Comparison of ENCODE assay signal across 8 mouse cellular contexts in the genomic region with DNA sequence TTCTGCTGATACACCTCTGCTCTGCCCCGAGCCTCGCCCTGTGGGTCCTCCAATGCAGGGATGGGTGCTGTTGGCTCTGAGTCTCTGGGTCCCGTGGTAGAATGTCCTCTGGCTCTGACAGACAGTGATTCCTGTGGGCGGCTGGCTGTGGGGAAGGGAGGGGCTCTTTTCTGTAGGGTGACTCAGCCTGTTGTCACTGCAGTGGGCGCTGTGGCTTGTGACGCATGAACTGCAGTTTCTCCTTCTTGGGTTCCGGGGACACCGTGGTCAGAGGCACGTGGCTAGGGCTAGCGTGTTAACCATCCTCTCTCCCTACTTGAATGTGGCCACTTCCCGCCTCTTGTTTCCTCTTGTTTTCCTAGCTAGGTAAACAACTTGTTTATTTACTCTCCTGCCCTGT. TPM values are rescaled to one million over a fixed set of nuclear protein-coding genes. Genes with fewer than 3 reads are reported as not detected.
A peak's percentile ranks its signal among the peaks of the same experiment; 100 is the strongest.
DNase-seq lines count a peak whose midpoint lies in the region; ATAC-seq lines count a peak whose summit lies in the region.

No protein-coding gene starts in this region.

- H3K9ac ChIP-seq in heart, embryonic 11.5 days (ENCODE audit: low read depth, low read length) = no peak overlapping the region
- H3K9ac ChIP-seq in limb, embryonic 15.5 days = no peak overlapping the region

- WGBS in heart, embryonic 11.5 days (ENCODE audit: insufficient replicate concordance) = 79% methylated on average over 11 of the region's 11 CpGs
- 77% methylated on average over 11 of the region's 11 CpGs for WGBS in limb, embryonic 15.5 days

- peaks cover 18% of the 10 kb centered on the region for H3K4me1 ChIP-seq in heart, embryonic 11.5 days (ENCODE audit: control insufficient read depth, insufficient read depth, low read length)
- peaks cover 23% of the 10 kb centered on the region for H3K4me1 ChIP-seq in limb, embryonic 15.5 days

- H3K36me3 ChIP-seq in heart, embryonic 11.5 days (ENCODE audit: control insufficient read depth, insufficient read depth, low read length) = peaks cover 29% of the 10 kb centered on the region
- peaks cover 74% of the 10 kb centered on the region for H3K36me3 ChIP-seq in limb, embryonic 15.5 days

- ATAC-seq in heart, embryonic 11.5 days (replicated peaks; ENCODE audit: insufficient number of reproducible peaks, low FRiP score, low TSS enrichment) = no peak
- no peak for ATAC-seq in limb, embryonic 15.5 days (ENCODE audit: insufficient number of reproducible peaks, low FRiP score, low TSS enrichment, low read depth)

- no peak overlapping the region for H3K4me2 ChIP-seq in heart, embryonic 11.5 days
- H3K4me2 ChIP-seq in limb, embryonic 15.5 days = no peak overlapping the region

- H3K4me3 ChIP-seq in heart, embryonic 11.5 days (ENCODE audit: low read depth, low read length) = no peak overlapping the region
- no peak overlapping the region for H3K4me3 ChIP-seq in limb, embryonic 15.5 days

- peak; percentile 98 for DNase-seq in heart, adult 11 months
- DNase-seq in NIH3T3 (ENCODE audit: low read depth) = peak; percentile 82
- peak; percentile 56 to 81 for DNase-seq in heart, adult 18-20 months
- DNase-seq in skeletal muscle tissue, adult 2 months (ENCODE audit: low read depth, low spot score) = peak; percentile 55
- DNase-seq in ovary, postnatal 10 days (ENCODE audit: low spot score) = no peak
- DNase-seq in thymus, postnatal 25 days = no peak

- H3K9me3 ChIP-seq in heart, embryonic 11.5 days (replicated peaks; ENCODE audit: control insufficient read depth, low read length) = no peaks in the 10 kb centered on the region
- no peaks in the 10 kb centered on the region for H3K9me3 ChIP-seq in limb, embryonic 15.5 days

- H3K27ac ChIP-seq in heart, embryonic 11.5 days (ENCODE audit: low read depth, low read length) = no peak overlapping the region
- peak overlapping the region; percentile 11; the same call in 1 of the 2 replicates for H3K27ac ChIP-seq in limb, embryonic 15.5 days

- H3K27me3 ChIP-seq in heart, embryonic 11.5 days (ENCODE audit: control insufficient read depth, insufficient read depth, low read length) = no peaks in the 10 kb centered on the region
- H3K27me3 ChIP-seq in limb, embryonic 15.5 days = no peaks in the 10 kb centered on the region

RNA-seq across cellular contexts. Expression of gene Fam129b, which starts 41.6 kb away (rescaled TPM):
- 21.5 and 24.2 TPM in 2 replicates for polyA plus RNA-seq in heart, embryonic 11.5 days (2014; fragmentation: Nextera tagmentation; extraction: Ambion mirVana)
- total RNA-seq in heart, adult 18-20 months (2021) = 10 to 100 TPM; 20.4 to 25.0 TPM
- 138 and 152 TPM in 2 replicates for polyA plus RNA-seq in limb, embryonic 15.5 days (2015; fragmentation: Nextera tagmentation; extraction: Ambion mirVana)

RNA-seq across cellular contexts. Expression of gene Rpl12, which starts 43.8 kb away (rescaled TPM):
- 131 and 158 TPM in 2 replicates for polyA plus RNA-seq in heart, embryonic 11.5 days (2014; fragmentation: Nextera tagmentation; extraction: Ambion mirVana)
- 10 to 100 TPM; 66.0 to 72.2 TPM for total RNA-seq in heart, adult 18-20 months (2021)
- polyA plus RNA-seq in limb, embryonic 15.5 days (2015; fragmentation: Nextera tagmentation; extraction: Ambion mirVana) = 154 and 176 TPM in 2 replicates

RNA-seq across cellular contexts. Expression of gene Lrsam1, which starts 43.9 kb away (rescaled TPM):
- 6.7 and 7.4 TPM in 2 replicates for polyA plus RNA-seq in heart, embryonic 11.5 days (2014; fragmentation: Nextera tagmentation; extraction: Ambion mirVana)
- 10 to 100 TPM; 15.1 to 15.9 TPM for total RNA-seq in heart, adult 18-20 months (2021)
- 11.3 and 12.0 TPM in 2 replicates for polyA plus RNA-seq in limb, embryonic 15.5 days (2015; fragmentation: Nextera tagmentation; extraction: Ambion mirVana)

Comparison
In these comparisons a context has a peak if more than half of its experiments do, and no peak if none do; other contexts are left out.
1. DNase-seq: peak in heart, adult 11 months (single experiment), NIH3T3 (single experiment), heart, adult 18-20 months (2 of 2) and skeletal muscle tissue, adult 2 months (single experiment); none in ovary, postnatal 10 days (single experiment) and thymus, postnatal 25 days (single experiment).